ENCODE assay signal across 8 mouse cellular contexts in genomic region chr8:114715318-114716070, GRCm38 (mm10).
DNase-seq lines count a peak whose midpoint lies in the region; ATAC-seq and TF ChIP-seq lines count a peak whose summit lies in the region.

No protein-coding gene starts in this region.

- whole genome bisulfite sequencing in lung, postnatal 0 days, result 65% methylated on average over 13 of the region's 13 CpGs
- 63% methylated on average over 13 of the region's 13 CpGs for WGBS in midbrain, embryonic 15.5 days

- no peak overlapping the region for H3K9ac ChIP-seq in lung, postnatal 0 days (replicated peaks; ENCODE audit: low read depth)
- H3K9ac ChIP-seq in midbrain, embryonic 15.5 days, result no peak overlapping the region

- H3K4me3 ChIP-seq in lung, postnatal 0 days (ENCODE audit: low read depth, low read length), result no peak overlapping the region
- no peak overlapping the region for H3K4me3 ChIP-seq in midbrain, embryonic 15.5 days

- TF ChIP-seq CTCF in lung, postnatal 0 days (IDR thresholded peaks at IDR 0.05), result peak; percentile 62

- no peaks in the 10 kb centered on the region for H3K36me3 ChIP-seq in lung, postnatal 0 days (ENCODE audit: insufficient read depth, low read length)
- no peaks in the 10 kb centered on the region for H3K36me3 ChIP-seq in midbrain, embryonic 15.5 days (replicated peaks)

- no peak for TF ChIP-seq EP300 in lung, postnatal 0 days (IDR thresholded peaks at IDR 0.05)

- H3K4me1 ChIP-seq in lung, postnatal 0 days (ENCODE audit: insufficient read depth, low read depth, low read length), result no peaks in the 10 kb centered on the region
- no peaks in the 10 kb centered on the region for H3K4me1 ChIP-seq in midbrain, embryonic 15.5 days

- ATAC-seq in lung, postnatal 0 days, result no peak
- ATAC-seq in midbrain, embryonic 15.5 days (replicated peaks), result no peak
- ATAC-seq in granulocyte monocyte progenitor cell, adult 5-6 weeks (replicated peaks; ENCODE audit: poor library complexity, severe bottlenecking), result no peak

- H3K27ac ChIP-seq in lung, postnatal 0 days (ENCODE audit: low read length), result no peak overlapping the region
- no peak overlapping the region for H3K27ac ChIP-seq in midbrain, embryonic 15.5 days

- H3K27me3 ChIP-seq in lung, postnatal 0 days (replicated peaks; ENCODE audit: insufficient read depth, low read length), result no peaks in the 10 kb centered on the region
- H3K27me3 ChIP-seq in midbrain, embryonic 15.5 days (replicated peaks), result no peaks in the 10 kb centered on the region

- no peaks in the 10 kb centered on the region for H3K9me3 ChIP-seq in lung, postnatal 0 days (ENCODE audit: low read length)
- no peaks in the 10 kb centered on the region for H3K9me3 ChIP-seq in midbrain, embryonic 15.5 days

- no peak overlapping the region for H3K4me2 ChIP-seq in lung, postnatal 0 days (replicated peaks; ENCODE audit: low read depth, low read length)
- H3K4me2 ChIP-seq in midbrain, embryonic 15.5 days, result no peak overlapping the region

- peak; percentile 15 for DNase-seq in gastrocnemius, adult 18-20 months (ENCODE audit: low spot score)
- no peak for DNase-seq in gastrocnemius, postnatal 10 days
- DNase-seq in lung, postnatal 0 days (ENCODE audit: low spot score), result no peak
- no peak for DNase-seq in lung, postnatal 25 days (ENCODE audit: low spot score)
- peak; percentile 1 for DNase-seq in c-Kit-positive CD71-positive TER-119-negative erythroid progenitor cells, embryonic 14.5 days (ENCODE audit: low read depth)
- peak; percentile 64 for DNase-seq in retina, embryonic 14.5 days (ENCODE audit: low spot score)

Comparison
In these comparisons a context has a peak if more than half of its experiments do, and no peak if none do; other contexts are left out.
1. DNase-seq: peak in gastrocnemius, adult 18-20 months (single experiment), c-Kit-positive CD71-positive TER-119-negative erythroid progenitor cells, embryonic 14.5 days (single experiment) and retina, embryonic 14.5 days (single experiment); none in gastrocnemius, postnatal 10 days (single experiment), lung, postnatal 0 days (single experiment) and lung, postnatal 25 days (single experiment).